Mouse (Mus musculus): ENCODE data around the gene Pknox1.
"Not testable (repeated sequence)": the region's sequence is repeated elsewhere in the genome, so short reads cannot be mapped to it uniquely, and the experiment has no call there.

Gene Pknox1

GRCm38 (mm10) chr17:31594590-31594989 is 30.1 kb downstream of the Pknox1 start:
- no peak for DNase-seq (ENCODE audit: extremely low read depth, low read depth)

GRCm38 (mm10) chr17:31595077-31595476 is 30.5 kb downstream of the Pknox1 start:
- DNase-seq (ENCODE audit: extremely low read depth, low read depth): no peak

- DNase-seq (ENCODE audit: extremely low read depth, low read depth): no peak
These were observed 33.4 kb downstream of the Pknox1 start for GRCm38 (mm10) chr17:31597957-31598356.

- DNase-seq (ENCODE audit: extremely low read depth, low read depth): no peak
These were observed 34.1 kb downstream of the Pknox1 start for GRCm38 (mm10) chr17:31598593-31598992.

- no peak for DNase-seq (ENCODE audit: extremely low read depth, low read depth)
These were observed 41.9 kb downstream of the Pknox1 start for GRCm38 (mm10) chr17:31606424-31606823.

GRCm38 (mm10) chr17:31607256-31607951 is 42.9 kb downstream of the Pknox1 start:
- DNase-seq (ENCODE audit: extremely low read depth, low read depth): no peak

- not testable (repeated sequence) for DNase-seq (ENCODE audit: extremely low read depth, low read depth)
These were observed 44.6 kb downstream of the Pknox1 start for GRCm38 (mm10) chr17:31609173-31609572.

GRCm38 (mm10) chr17:31609895-31610294 is 45.4 kb downstream of the Pknox1 start:
- no peak for DNase-seq (ENCODE audit: extremely low read depth, low read depth)

- no peak for DNase-seq (ENCODE audit: extremely low read depth, low read depth)
These were observed 48.7 kb downstream of the Pknox1 start for GRCm38 (mm10) chr17:31613086-31613755.

- DNase-seq (ENCODE audit: extremely low read depth, low read depth): no peak
These were observed 58.6 kb downstream of the Pknox1 start for GRCm38 (mm10) chr17:31623101-31623500.

GRCm38 (mm10) chr17:31627961-31628360 is 63.4 kb downstream of the Pknox1 start:
- no peak for DNase-seq (ENCODE audit: extremely low read depth, low read depth)

GRCm38 (mm10) chr17:31631081-31631800 is 66.7 kb downstream of the Pknox1 start:
- DNase-seq (ENCODE audit: extremely low read depth, low read depth): no peak

- no peak for DNase-seq (ENCODE audit: extremely low read depth, low read depth)
These were observed 68.5 kb downstream of the Pknox1 start for GRCm38 (mm10) chr17:31633007-31633406.

GRCm38 (mm10) chr17:31634896-31635295 is 70.4 kb downstream of the Pknox1 start:
- no peak for DNase-seq (ENCODE audit: extremely low read depth, low read depth)

- DNase-seq (ENCODE audit: extremely low read depth, low read depth): no peak
These were observed 71.2 kb downstream of the Pknox1 start for GRCm38 (mm10) chr17:31635781-31636180.

GRCm38 (mm10) chr17:31636277-31636941 is 71.9 kb downstream of the Pknox1 start:
- DNase-seq (ENCODE audit: extremely low read depth, low read depth): no peak

GRCm38 (mm10) chr17:31636942-31637811 is 72.6 kb downstream of the Pknox1 start, which contains the start of gene Cbs:
Cbs (minus strand) TSS chr17:31637238.
- DNase-seq (ENCODE audit: extremely low read depth, low read depth): peak; percentile 63

GRCm38 (mm10) chr17:31637866-31638570 is 73.5 kb downstream of the Pknox1 start:
- DNase-seq (ENCODE audit: extremely low read depth, low read depth): no peak

- no peak for DNase-seq (ENCODE audit: extremely low read depth, low read depth)
These were observed 75.1 kb downstream of the Pknox1 start for GRCm38 (mm10) chr17:31639651-31640050.

GRCm38 (mm10) chr17:31642331-31642730 is 77.8 kb downstream of the Pknox1 start:
- no peak for DNase-seq (ENCODE audit: extremely low read depth, low read depth)
